Mouse (Mus musculus): ENCODE measurements around the gene Fbxw9. TPM values are rescaled to one million over a fixed set of nuclear protein-coding genes. Genes with fewer than 3 reads are reported as not detected.
A peak's percentile ranks its signal among the peaks of the same experiment; 100 is the strongest.

Fbxw9 gene
- total and polyA plus RNA-seq, 3 experiments: 10.6 to 13.9 TPM; not detected in 1

DNA sequence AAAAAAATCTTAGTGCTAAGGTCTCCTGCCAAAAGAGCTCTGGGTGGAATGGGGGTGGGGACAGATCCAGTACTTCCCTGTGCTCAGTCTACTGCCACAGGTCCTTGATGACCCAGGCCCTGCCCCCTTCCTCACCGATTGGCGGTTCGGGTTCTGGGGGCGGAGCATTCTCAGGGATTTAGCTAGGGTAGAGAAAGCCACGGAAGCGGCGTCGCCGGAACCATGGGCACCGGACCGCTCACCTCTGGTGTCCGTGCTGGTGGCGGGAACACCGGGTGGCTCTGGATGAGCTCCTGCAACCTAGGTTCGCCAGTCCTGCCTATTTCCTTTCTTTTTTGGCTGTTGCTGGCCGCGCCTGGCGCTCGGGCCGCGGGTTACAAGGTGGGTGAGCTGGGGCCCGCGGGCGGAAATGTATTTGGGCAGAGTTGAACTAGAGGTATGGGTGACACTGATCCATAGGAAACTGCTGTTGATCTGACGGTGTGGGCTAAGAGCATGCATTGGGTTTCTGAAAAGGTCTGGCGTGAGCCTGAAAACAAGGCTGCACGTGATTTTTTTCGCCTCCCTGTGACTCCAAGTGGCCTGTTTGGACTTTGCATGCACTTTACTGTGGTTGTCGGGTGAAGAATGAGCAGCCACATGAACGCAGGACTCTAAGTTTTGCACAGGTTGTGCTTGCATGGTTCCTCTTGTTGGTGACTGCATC lies 23.4 kb downstream of the Fbxw9 start, which contains the start of gene Man2b1:
Gene Man2b1 (plus strand): TSS at position 163 of the 706 bp plus-strand sequence.
- peaks cover 0 to 19% of the 10 kb centered on the region in 2 experiments; a peak in 2 of 4 replicates for H3K36me3 ChIP-seq (ENCODE audit: control insufficient read depth in 1 of 2, insufficient read depth in 2 of 2, low read length in 2 of 2)
- H3K9ac ChIP-seq (ENCODE audit: control insufficient read depth, low read depth, low read length, poor library complexity, severe bottlenecking): peak within 1 kb of the TSS; percentile 63
- no peaks in the 10 kb centered on the region for H3K27me3 ChIP-seq (ENCODE audit: control insufficient read depth in 1 of 2, insufficient read depth in 2 of 2, low read length in 2 of 2)
- peak; percentile 95 for DNase-seq (ENCODE audit: low read depth, low spot score)
- H3K4me1 ChIP-seq (ENCODE audit: control insufficient read depth in 1 of 2, insufficient read depth in 2 of 2, low read length in 2 of 2): peaks cover 8 to 30% of the 10 kb centered on the region in 2 experiments
- TF ChIP-seq MXI1 (IDR thresholded peaks at IDR 0.05; ENCODE audit: low read depth, low read length) (peak; percentile 64; the same call in 1 of the 2 replicates), USF2 (IDR thresholded peaks at IDR 0.05; ENCODE audit: borderline replicate concordance in 1 of 2, insufficient read depth in 1 of 2, low read depth in 1 of 2, low read length in 2 of 2) (no peak), BHLHE40 (IDR thresholded peaks at IDR 0.05; ENCODE audit: borderline replicate concordance, low read depth, low read length) (peak; percentile 76; the same call in 1 of the 2 replicates), MAFK (IDR thresholded peaks at IDR 0.05; ENCODE audit: borderline replicate concordance, low read depth, low read length) (no peak), CTCF (IDR thresholded peaks at IDR 0.05 in 2 of 3, conservative IDR thresholded peaks at IDR 0.05 in 1 of 3; ENCODE audit: control insufficient read depth in 1 of 3, insufficient read depth in 1 of 3, low read depth in 2 of 3, low read length in 3 of 3, poor library complexity in 1 of 3, severe bottlenecking in 1 of 3) (peak in 1 of 3 experiments; percentile 25; a peak in 1 of 6 replicates), TBP (IDR thresholded peaks at IDR 0.05; ENCODE audit: low read depth, low read length) (peak; percentile 68; the same call in 1 of the 2 replicates), ETS1 (IDR thresholded peaks at IDR 0.05; ENCODE audit: low read depth, low read length) (0 out of 2 replicates have a peak, but pooled peaks have one; percentile 23), USF1 (IDR thresholded peaks at IDR 0.05; ENCODE audit: low read depth, low read length) (peak; percentile 66), MEF2A (IDR thresholded peaks at IDR 0.05; ENCODE audit: extremely low read depth, insufficient replicate concordance, low read depth, low read length, poor library complexity, severe bottlenecking) (no peak), EP300 (IDR thresholded peaks at IDR 0.05; ENCODE audit: low read depth in 1 of 2, low read length in 2 of 2) (0 out of 4 replicates have a peak, but pooled peaks of 1 of the 2 experiments have one; percentile 15), KAT2A (conservative IDR thresholded peaks at IDR 0.05; ENCODE audit: low read depth, low read length) (no peak), GABPA (IDR thresholded peaks at IDR 0.05; ENCODE audit: low read depth, low read length) (no peak), E2F4 (IDR thresholded peaks at IDR 0.05; ENCODE audit: borderline replicate concordance, low read depth, low read length) (no peak), MAX (IDR thresholded peaks at IDR 0.05; ENCODE audit: low read length) (peak; percentile 59; the same call in 1 of the 2 replicates), NELFE (IDR thresholded peaks at IDR 0.05; ENCODE audit: low read depth, low read length) (peak; percentile 59), POLR2A (IDR thresholded peaks at IDR 0.05; ENCODE audit: control insufficient read depth in 1 of 2, insufficient read depth in 1 of 2, low read depth in 1 of 2, low read length in 2 of 2, poor library complexity in 1 of 2) (peak; percentile 66 to 80; a peak in 3 of 4 replicates), NRF1 (IDR thresholded peaks at IDR 0.05; ENCODE audit: insufficient read depth, low read depth, low read length, poor library complexity, severe bottlenecking) (no peak), ELF1 (IDR thresholded peaks at IDR 0.05; ENCODE audit: low read depth, low read length) (peak; percentile 46; the same call in 1 of the 2 replicates), MAZ (IDR thresholded peaks at IDR 0.05; ENCODE audit: low read depth, low read length) (0 out of 2 replicates have a peak, but pooled peaks have one; percentile 52), ZMIZ1 (IDR thresholded peaks at IDR 0.05; ENCODE audit: low read depth, low read length) (peak; percentile 79; the same call in 1 of the 2 replicates), HCFC1 (IDR thresholded peaks at IDR 0.05; ENCODE audit: low read depth, low read length) (peak; percentile 40; the same call in 1 of the 2 replicates)
- H3K4me3 ChIP-seq (ENCODE audit: control insufficient read depth in 1 of 2, insufficient read depth in 1 of 2, low read depth in 2 of 2, low read length in 2 of 2): peak within 1 kb of the TSS; percentile 54 to 76
- peaks cover 10% of the 10 kb centered on the region for H3K79me2 ChIP-seq (ENCODE audit: control insufficient read depth, insufficient read depth, low read length, poor library complexity)
- peak within 1 kb of the TSS; percentile 94 for H3K27ac ChIP-seq (ENCODE audit: control insufficient read depth, low read depth, low read length)
- H3K9me3 ChIP-seq (replicated peaks; ENCODE audit: insufficient read depth, low read length): no peaks in the 10 kb centered on the region
